In the genomic region with DNA sequence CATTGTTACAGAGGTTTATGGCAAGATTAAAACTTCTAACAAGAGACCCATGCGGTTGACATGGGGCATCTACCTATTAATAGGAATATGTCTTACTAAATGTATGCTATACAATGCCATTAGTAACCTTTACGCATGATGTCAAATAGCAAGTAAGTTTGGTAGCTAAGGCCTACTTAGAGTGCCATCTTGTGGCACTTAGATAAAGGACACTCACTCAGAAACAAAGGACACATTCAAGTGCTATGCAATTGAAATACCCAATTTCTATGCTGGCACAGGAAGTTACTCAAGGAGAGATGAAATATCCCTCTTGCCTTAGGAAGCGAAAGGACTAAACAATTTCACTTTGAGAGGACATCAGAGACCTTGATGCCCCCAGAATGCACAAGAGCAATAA, we compare ENCODE assay signal across 8 mouse cellular contexts. TPM values are rescaled to one million over a fixed set of nuclear protein-coding genes. Genes with fewer than 3 reads are reported as not detected.
DNase-seq lines count a peak whose midpoint lies in the region; ATAC-seq lines count a peak whose summit lies in the region.

No protein-coding gene starts in this region.

- no peak overlapping the region for H3K27ac ChIP-seq in midbrain, embryonic 11.5 days (ENCODE audit: low read depth, low read length)
- no peak overlapping the region for H3K27ac ChIP-seq in midbrain, embryonic 10.5 days (replicated peaks)
- H3K27ac ChIP-seq in hindbrain, embryonic 14.5 days, result peak overlapping the region; percentile 49; the same call in 1 of the 2 replicates

- no peak overlapping the region for H3K9ac ChIP-seq in midbrain, embryonic 11.5 days (ENCODE audit: low read length)
- no peak overlapping the region for H3K9ac ChIP-seq in hindbrain, embryonic 14.5 days

- no peak for ATAC-seq in midbrain, embryonic 11.5 days (ENCODE audit: low FRiP score)
- ATAC-seq in hindbrain, embryonic 14.5 days (ENCODE audit: low FRiP score), result peak; percentile 61

- no peak overlapping the region for H3K4me2 ChIP-seq in midbrain, embryonic 11.5 days
- no peak overlapping the region for H3K4me2 ChIP-seq in hindbrain, embryonic 14.5 days (replicated peaks)

- WGBS in midbrain, embryonic 11.5 days, result 69% methylated on average over 3 of the region's 3 CpGs
- WGBS in midbrain, embryonic 10.5 days, result 75% methylated on average over 3 of the region's 3 CpGs
- WGBS in hindbrain, embryonic 14.5 days, result 60% methylated on average over 3 of the region's 3 CpGs

- H3K27me3 ChIP-seq in midbrain, embryonic 11.5 days (ENCODE audit: control insufficient read depth, insufficient read depth, low read length), result no peaks in the 10 kb centered on the region
- H3K27me3 ChIP-seq in midbrain, embryonic 10.5 days (ENCODE audit: low read depth, poor library complexity, severe bottlenecking), result no peaks in the 10 kb centered on the region
- no peaks in the 10 kb centered on the region for H3K27me3 ChIP-seq in hindbrain, embryonic 14.5 days (ENCODE audit: control insufficient read depth, insufficient read depth, low read length)

- no peaks in the 10 kb centered on the region for H3K9me3 ChIP-seq in midbrain, embryonic 11.5 days (ENCODE audit: control insufficient read depth, low read length)
- no peaks in the 10 kb centered on the region for H3K9me3 ChIP-seq in midbrain, embryonic 10.5 days (replicated peaks)
- H3K9me3 ChIP-seq in hindbrain, embryonic 14.5 days (ENCODE audit: control insufficient read depth, low read length), result no peaks in the 10 kb centered on the region

- H3K36me3 ChIP-seq in midbrain, embryonic 11.5 days (ENCODE audit: control insufficient read depth, insufficient read depth, low read length), result no peaks in the 10 kb centered on the region; the same call in 1 of the 2 replicates
- H3K36me3 ChIP-seq in midbrain, embryonic 10.5 days, result peaks cover 24% of the 10 kb centered on the region
- H3K36me3 ChIP-seq in hindbrain, embryonic 14.5 days (replicated peaks; ENCODE audit: control insufficient read depth, insufficient read depth), result peaks cover 66% of the 10 kb centered on the region

- no peaks in the 10 kb centered on the region for H3K4me1 ChIP-seq in midbrain, embryonic 11.5 days (ENCODE audit: control insufficient read depth, insufficient read depth, low read length)
- H3K4me1 ChIP-seq in midbrain, embryonic 10.5 days, result no peaks in the 10 kb centered on the region
- H3K4me1 ChIP-seq in hindbrain, embryonic 14.5 days (replicated peaks; ENCODE audit: control insufficient read depth, insufficient read depth, low read length), result no peaks in the 10 kb centered on the region

- DNase-seq in gastrocnemius, adult 18-20 months (ENCODE audit: low spot score), result peak; percentile 14
- DNase-seq in gastrocnemius, postnatal 4 days (ENCODE audit: low spot score in 2 of 2), result no peak
- peak; percentile 85 for DNase-seq in midbrain, embryonic 11.5 days (ENCODE audit: low spot score, missing footprints)
- DNase-seq in midbrain, embryonic 10.5 days (ENCODE audit: low spot score), result no peak
- DNase-seq in hindbrain, embryonic 14.5 days (ENCODE audit: low spot score), result peak; percentile 80
- DNase-seq in retina, postnatal 7 days (ENCODE audit: low read depth, low spot score), result peak; percentile 8
- no peak for DNase-seq in B cell, adult 2 months
- DNase-seq in adrenal gland, postnatal 36 days, result no peak

- H3K4me3 ChIP-seq in midbrain, embryonic 11.5 days (ENCODE audit: low read depth, low read length), result no peak overlapping the region
- no peak overlapping the region for H3K4me3 ChIP-seq in midbrain, embryonic 10.5 days
- no peak overlapping the region for H3K4me3 ChIP-seq in hindbrain, embryonic 14.5 days (replicated peaks; ENCODE audit: low read length)

RNA-seq across cellular contexts. Expression of a gene that starts 55.9 kb away (rescaled TPM):
- 1 to 10 TPM; 2.9 TPM for total RNA-seq in gastrocnemius, adult 18-20 months (2021)
- 10 to 100 TPM; 13.0 to 17.9 TPM for total RNA-seq in gastrocnemius, postnatal 4 days (2021)
- polyA plus RNA-seq in midbrain, embryonic 11.5 days (2014; fragmentation: Nextera tagmentation; extraction: Ambion mirVana), result 12.6 and 12.8 TPM in 2 replicates
- polyA plus RNA-seq in midbrain, embryonic 10.5 days (2016; fragmentation: Nextera tagmentation; extraction: Ambion mirVana), result 5.6 and 6.9 TPM in 2 replicates
- 28.4 and 28.7 TPM in 2 replicates for polyA plus RNA-seq in hindbrain, embryonic 14.5 days (2014; fragmentation: Nextera tagmentation; extraction: Ambion mirVana)
- total RNA-seq in adrenal gland, postnatal 36 days (2021), result 10 to 100 TPM; 18.7 to 18.9 TPM

Comparison
In these comparisons a context has a peak if more than half of its experiments do, and no peak if none do; other contexts are left out.
1. DNase-seq: peak in gastrocnemius, adult 18-20 months (single experiment), midbrain, embryonic 11.5 days (single experiment), hindbrain, embryonic 14.5 days (single experiment) and retina, postnatal 7 days (single experiment); none in gastrocnemius, postnatal 4 days (0 of 2), midbrain, embryonic 10.5 days (single experiment), B cell, adult 2 months (0 of 2) and adrenal gland, postnatal 36 days (0 of 2).